Mouse (Mus musculus) erythroid progenitor cell, adult 5-6 weeks (primary cell): ENCODE data around the gene Carnmt1. TPM values are rescaled to one million over a fixed set of nuclear protein-coding genes. Genes with fewer than 3 reads are reported as not detected.

Experiments used
- ATAC-seq: replicated peaks from 2 replicates; pipeline ENCODE4 v1.8.0; 2016; ENCODE audit warnings: moderate number of reproducible peaks, mild to moderate bottlenecking, moderate TSS enrichment, inconsistent platforms; ENCODE audit not compliant: poor library complexity, low FRiP score, severe bottlenecking
- total RNA-seq, 2 experiments: library from RNA; stranded (forward) in 1 of 2; stranded (reverse) in 1 of 2; fragments of 150-400 nt in 1 of 2; fragments of 186-747, 209-891 nt in 1 of 2; gene quantifications; 2 replicates each; pipeline versions ENCODE4 v1.2.3 to v1.2.4; 2015 to 2017; ENCODE audit warnings: low replicate concordance in 2 of 2

Carnmt1 gene
- total RNA-seq, 2 experiments from 2014 or later: 10.7 to 20.5 TPM

GRCm38 (mm10) chr19:18652592-18652991 is 18.0 kb upstream of the Carnmt1 start:
- ATAC-seq: no peak

GRCm38 (mm10) chr19:18653058-18653457 is 17.5 kb upstream of the Carnmt1 start:
- ATAC-seq: no peak

DNA sequence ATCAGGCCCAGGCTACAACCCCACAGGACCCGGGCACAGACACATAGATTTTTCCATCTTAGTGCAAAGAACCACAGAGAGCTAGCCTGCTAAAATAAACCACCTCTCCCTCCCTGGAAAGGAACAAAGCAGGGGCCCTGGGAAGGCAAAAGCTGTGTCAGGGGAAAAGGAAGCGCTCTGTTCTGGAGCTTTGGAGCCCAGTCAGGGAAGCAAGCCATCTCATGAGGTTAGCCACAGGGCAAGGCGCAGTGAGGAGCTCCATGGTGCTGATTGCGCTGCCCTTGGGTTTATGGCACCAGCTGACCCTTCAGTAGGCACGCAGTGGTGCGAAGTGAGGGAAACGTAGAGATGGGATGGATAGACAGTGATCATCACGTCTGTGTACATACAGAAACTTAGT is 16.2 kb upstream of the Carnmt1 start:
- no peak for ATAC-seq

- no peak for ATAC-seq
These were observed 15.6 kb upstream of the Carnmt1 start for GRCm38 (mm10) chr19:18654984-18655383.

DNA sequence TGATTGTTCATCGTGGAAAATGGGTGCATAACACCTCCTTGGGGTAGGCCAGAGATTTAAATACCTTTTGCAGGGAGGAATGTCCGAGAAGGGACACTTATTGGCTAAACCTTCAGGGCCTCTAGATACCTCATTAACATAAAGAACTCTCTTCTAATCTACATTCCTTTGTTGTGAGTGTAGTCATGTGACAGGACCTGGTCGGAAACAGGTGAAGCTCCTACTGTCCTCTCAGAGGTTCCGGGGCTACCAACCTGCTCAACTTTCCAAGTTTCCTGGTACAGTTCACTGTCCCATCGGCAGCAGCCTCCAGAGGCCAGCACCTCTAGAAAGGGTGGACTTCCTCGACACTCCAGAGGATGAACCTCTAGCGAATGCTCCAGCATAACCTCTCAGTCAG is 14.6 kb upstream of the Carnmt1 start:
- ATAC-seq: no peak

DNA sequence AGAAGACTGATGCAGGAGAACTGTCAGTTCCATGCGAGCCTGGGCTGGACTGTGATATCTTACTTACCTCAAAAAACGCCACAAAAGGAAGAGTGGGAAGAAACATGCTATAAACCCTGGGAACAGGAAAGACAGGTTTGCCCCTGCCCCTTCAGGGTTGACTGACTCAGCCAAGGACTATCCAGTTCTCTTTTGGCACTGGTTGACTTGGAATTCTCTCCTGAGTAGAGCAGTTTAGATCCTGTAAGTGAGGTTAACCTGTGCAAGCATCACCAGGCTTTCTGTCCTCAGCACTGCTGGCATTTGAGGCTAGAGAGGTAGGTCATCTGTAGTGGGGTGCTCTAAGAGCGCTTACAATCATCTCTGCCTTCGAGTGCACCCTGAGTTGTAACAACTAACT is 12.1 kb upstream of the Carnmt1 start:
- ATAC-seq: no peak

- ATAC-seq: no peak
These were observed 11.2 kb upstream of the Carnmt1 start for GRCm38 (mm10) chr19:18659349-18659748.

DNA sequence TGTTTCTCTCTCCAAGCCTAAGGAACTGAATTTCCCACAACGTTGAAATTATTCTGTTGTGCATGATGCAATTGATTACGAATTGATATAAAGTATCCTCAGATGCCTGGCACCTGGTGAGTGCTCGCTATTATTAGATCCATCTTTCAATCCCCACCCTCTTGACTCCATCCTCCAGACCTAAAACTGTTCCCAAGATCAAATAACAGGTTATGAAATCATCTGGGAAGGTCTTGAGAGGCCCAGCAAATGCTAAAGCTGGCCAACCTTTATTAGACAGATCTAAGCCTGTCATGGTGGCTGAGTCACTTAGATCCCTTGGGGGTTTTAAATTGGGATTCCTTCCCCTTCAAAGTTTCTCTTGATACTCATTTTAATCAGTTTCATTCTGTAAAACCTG is 10.1 kb upstream of the Carnmt1 start:
- ATAC-seq: no peak

GRCm38 (mm10) chr19:18661683-18662082 is 8.9 kb upstream of the Carnmt1 start:
- peak; percentile 78 for ATAC-seq

DNA sequence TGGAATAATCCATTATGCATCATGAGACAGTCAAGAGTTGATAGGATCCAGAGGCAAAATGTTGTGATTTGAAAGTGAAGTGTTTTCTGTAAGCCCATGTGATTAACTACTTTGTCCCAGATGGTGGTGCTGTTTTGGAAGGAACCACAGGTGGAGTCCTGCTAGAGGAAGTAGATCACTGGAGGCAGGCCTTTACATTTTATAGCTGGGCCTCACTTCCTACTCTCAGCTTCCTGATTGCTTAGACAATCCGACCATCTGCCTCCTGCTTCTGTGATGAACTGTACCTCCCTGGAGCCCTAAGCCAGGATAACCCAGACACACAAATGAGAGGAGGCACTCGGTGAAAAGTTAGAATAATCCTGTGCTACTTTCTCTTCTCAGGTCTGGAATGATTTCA is 6.7 kb upstream of the Carnmt1 start:
- ATAC-seq: no peak

DNA sequence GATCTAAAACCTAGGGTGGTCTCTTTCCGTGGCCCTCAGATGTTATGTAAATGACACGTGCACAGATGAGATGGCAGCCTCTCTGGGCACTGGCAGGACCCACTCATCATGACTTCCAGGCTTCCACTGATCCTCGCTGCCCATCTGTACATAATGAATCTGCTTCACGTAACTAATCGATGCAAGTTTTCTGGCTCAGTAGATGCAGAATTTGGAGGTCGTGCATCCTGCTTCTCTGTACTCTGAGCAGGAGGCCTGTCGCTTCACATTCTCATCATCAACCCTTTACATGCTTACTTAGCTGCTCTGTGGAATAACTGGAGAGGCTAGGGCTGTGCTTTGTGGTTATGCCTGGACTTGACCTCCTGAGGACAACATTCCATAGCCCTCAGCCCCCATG is 3.6 kb upstream of the Carnmt1 start:
- ATAC-seq: no peak

GRCm38 (mm10) chr19:18669551-18669950 is 1.0 kb upstream of the Carnmt1 start:
- no peak for ATAC-seq

- peak; percentile 52 for ATAC-seq
These were observed 635 bp downstream of the Carnmt1 start for GRCm38 (mm10) chr19:18671056-18671741.

DNA sequence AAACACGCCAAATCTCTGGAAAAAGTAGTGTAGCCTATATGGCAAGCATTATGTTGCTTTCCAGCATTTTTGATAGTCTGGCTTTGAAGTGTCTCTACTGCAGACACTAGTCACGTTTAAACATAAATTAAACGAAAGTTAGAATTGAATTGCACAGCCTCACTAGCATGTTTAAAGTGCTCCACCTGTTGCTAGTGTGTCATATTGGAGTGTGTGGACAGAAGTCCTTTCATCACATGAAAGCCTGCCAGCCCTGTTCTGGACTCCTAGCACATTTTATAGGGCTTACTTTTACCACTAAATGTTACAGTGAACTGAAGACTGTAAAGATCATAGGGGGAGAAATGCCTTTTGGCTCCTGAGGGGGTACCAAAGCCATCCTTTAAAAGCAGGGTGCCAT is 1.9 kb downstream of the Carnmt1 start:
- ATAC-seq: no peak

DNA sequence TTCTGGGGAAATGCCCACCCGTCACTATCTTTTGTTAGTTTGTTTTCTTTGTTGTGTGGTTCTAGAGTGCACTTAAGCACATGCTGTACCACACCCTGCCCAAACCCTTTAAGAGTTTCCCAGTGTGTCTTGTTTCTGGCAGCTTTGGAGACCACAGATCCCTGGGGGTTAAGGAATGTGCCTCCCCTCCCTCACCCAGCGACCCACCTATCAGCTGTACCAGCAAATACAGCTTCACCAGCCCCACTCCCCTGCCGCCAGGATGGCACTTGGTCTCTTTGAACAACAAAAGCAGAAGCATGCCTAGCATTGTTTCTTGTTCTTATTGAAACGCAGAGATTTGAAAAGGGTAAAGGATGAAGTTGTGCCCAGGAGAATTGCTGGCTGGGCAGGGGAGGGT is 2.6 kb downstream of the Carnmt1 start:
- ATAC-seq: no peak

- ATAC-seq: peak; percentile 98
These were observed 11.6 kb downstream of the Carnmt1 start for GRCm38 (mm10) chr19:18682142-18682541.

GRCm38 (mm10) chr19:18687556-18687955 is 17.0 kb downstream of the Carnmt1 start:
- ATAC-seq: peak; percentile 71

- peak; percentile 86 for ATAC-seq
These were observed 21.6 kb downstream of the Carnmt1 start for GRCm38 (mm10) chr19:18692176-18692575.

GRCm38 (mm10) chr19:18692768-18693167 is 22.2 kb downstream of the Carnmt1 start:
- ATAC-seq: peak; percentile 27; the same call in 1 of the 2 replicates

GRCm38 (mm10) chr19:18695116-18695515 is 24.6 kb downstream of the Carnmt1 start:
- ATAC-seq: 0 out of 2 replicates have a peak, but pooled peaks have one; percentile 36

DNA sequence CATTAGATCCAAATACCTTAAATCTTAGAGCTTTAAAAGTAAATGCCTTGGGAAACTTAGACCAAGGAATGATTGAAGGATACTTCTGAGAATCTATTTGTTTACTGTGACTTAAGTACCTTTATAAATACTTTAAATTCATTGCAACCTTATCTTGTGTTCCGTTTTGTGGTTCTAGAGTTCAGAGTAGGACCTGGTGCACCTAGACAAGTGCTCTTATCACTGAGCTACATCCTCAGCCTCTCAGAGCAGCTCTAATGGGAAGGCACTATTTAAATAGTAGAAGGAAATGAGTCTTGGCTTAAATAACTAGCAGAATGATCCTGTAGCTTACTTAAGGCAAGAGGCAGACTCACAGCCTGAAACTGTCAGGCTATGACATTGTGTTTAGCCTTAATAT is 25.0 kb downstream of the Carnmt1 start:
- ATAC-seq: peak; percentile 70

DNA sequence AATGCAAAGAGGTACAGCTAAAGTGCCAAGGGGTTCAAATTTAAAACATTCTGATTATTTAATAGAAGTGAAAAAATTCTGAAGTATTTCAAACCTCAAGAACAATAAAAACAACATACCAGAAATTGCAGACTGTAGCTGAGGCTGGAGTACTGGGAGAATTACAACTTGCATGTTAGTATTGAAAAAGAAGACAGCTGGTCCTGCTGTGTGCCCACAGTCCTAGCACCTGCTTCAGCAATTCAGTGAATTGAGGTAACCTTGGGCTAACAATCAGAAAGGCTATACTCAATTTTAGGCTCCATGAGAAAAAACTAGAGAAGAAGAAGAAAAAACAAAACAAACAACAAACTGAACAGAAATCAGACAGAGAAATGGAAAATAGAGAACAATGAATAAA is 37.5 kb downstream of the Carnmt1 start:
- ATAC-seq: no peak
